Mouse (Mus musculus) thymus, postnatal 36 days (tissue): ENCODE results near the gene Cask.

Experiments used
- DNase-seq, 2 experiments: peaks; one replicate each; pipeline ENCODE4 v3.0.0; 2022; ENCODE audit warnings: mixed read lengths in 2 of 2

The Cask gene

GRCm38 (mm10) chrX:13622654-13623053 lies 228.5 kb downstream of the Cask start:
- no peak for DNase-seq

GRCm38 (mm10) chrX:13621473-13621872 lies 229.7 kb downstream of the Cask start:
- DNase-seq: no peak

GRCm38 (mm10) chrX:13618476-13618875 lies 232.7 kb downstream of the Cask start:
- DNase-seq: peak in 1 of 2 experiments; percentile 5

GRCm38 (mm10) chrX:13617294-13617693 lies 233.9 kb downstream of the Cask start:
- no peak for DNase-seq

GRCm38 (mm10) chrX:13616726-13617125 lies 234.4 kb downstream of the Cask start:
- no peak for DNase-seq

- no peak for DNase-seq
Measured at GRCm38 (mm10) chrX:13612115-13612514, 239.1 kb downstream of the Cask start.

GRCm38 (mm10) chrX:13611114-13611513 lies 240.1 kb downstream of the Cask start:
- DNase-seq: no peak

- DNase-seq: no peak
Measured at GRCm38 (mm10) chrX:13607752-13608151, 243.4 kb downstream of the Cask start.

- no peak for DNase-seq
Measured at GRCm38 (mm10) chrX:13606741-13607140, 244.4 kb downstream of the Cask start.

GRCm38 (mm10) chrX:13599966-13600365 lies 251.2 kb downstream of the Cask start:
- DNase-seq: no peak

- DNase-seq: no peak
Measured at GRCm38 (mm10) chrX:13599373-13599772, 251.8 kb downstream of the Cask start.

- no peak for DNase-seq
Measured at GRCm38 (mm10) chrX:13577647-13578046, 273.5 kb downstream of the Cask start.

- DNase-seq: peak; percentile 22 to 35
Measured at GRCm38 (mm10) chrX:13576606-13577005, 274.6 kb downstream of the Cask start.

- DNase-seq: no peak
Measured at GRCm38 (mm10) chrX:13574872-13575271, 276.3 kb downstream of the Cask start.

GRCm38 (mm10) chrX:13574298-13574697 lies 276.9 kb downstream of the Cask start:
- DNase-seq: no peak

- DNase-seq: no peak
Measured at GRCm38 (mm10) chrX:13554504-13554903, 296.7 kb downstream of the Cask start.

GRCm38 (mm10) chrX:13552288-13552687 lies 298.9 kb downstream of the Cask start:
- no peak for DNase-seq

- no peak for DNase-seq
Measured at GRCm38 (mm10) chrX:13551566-13551965, 299.6 kb downstream of the Cask start.

- DNase-seq: no peak
Measured at GRCm38 (mm10) chrX:13549100-13549499, 302.1 kb downstream of the Cask start.

GRCm38 (mm10) chrX:13521288-13521687 lies 329.9 kb downstream of the Cask start:
- no peak for DNase-seq

GRCm38 (mm10) chrX:13520566-13520965 lies 330.6 kb downstream of the Cask start:
- no peak for DNase-seq

GRCm38 (mm10) chrX:13519408-13519783 lies 331.8 kb downstream of the Cask start:
- no peak for DNase-seq

GRCm38 (mm10) chrX:13518781-13519407 lies 332.3 kb downstream of the Cask start:
- no peak for DNase-seq

GRCm38 (mm10) chrX:13518019-13518418 lies 333.1 kb downstream of the Cask start:
- no peak for DNase-seq

- DNase-seq: peak; percentile 29 to 42
Measured at GRCm38 (mm10) chrX:13516451-13516850, 334.7 kb downstream of the Cask start.
